Mouse (Mus musculus): ENCODE results near the gene Cactin. TPM values are rescaled to one million over a fixed set of nuclear protein-coding genes. Genes with fewer than 3 reads are reported as not detected.
A peak's percentile ranks its signal among the peaks of the same experiment; 100 is the strongest.

Gene Cactin
- 1 to 10 TPM; 7.9 to 8.3 TPM for total RNA-seq (2021)
- long read RNA-seq, experiment 1, transcript Cactin-201 (9 exons, 2,715 nt), result major isoform, 5 of 9 reads
- long read RNA-seq, experiment 1, partial matches to known transcripts, result 3 of 9 reads
- long read RNA-seq, experiment 1, other reads (novel, unspliced or antisense), result 1 of 9 reads
- long read RNA-seq, experiment 2, transcript Cactin-201 (9 exons, 2,715 nt), result major isoform, 8 of 10 reads
- long read RNA-seq, experiment 2, partial matches to known transcripts, result 2 of 10 reads
- long read RNA-seq, experiment 2, other reads (novel, unspliced or antisense), result 0 of 10 reads

GRCm38 (mm10) chr10:81320550-81321347, at the start of gene Cactin:
TSS of gene Cactin (plus strand) at chr10:81321103.
- DNase-seq, result peak; percentile 100

DNA sequence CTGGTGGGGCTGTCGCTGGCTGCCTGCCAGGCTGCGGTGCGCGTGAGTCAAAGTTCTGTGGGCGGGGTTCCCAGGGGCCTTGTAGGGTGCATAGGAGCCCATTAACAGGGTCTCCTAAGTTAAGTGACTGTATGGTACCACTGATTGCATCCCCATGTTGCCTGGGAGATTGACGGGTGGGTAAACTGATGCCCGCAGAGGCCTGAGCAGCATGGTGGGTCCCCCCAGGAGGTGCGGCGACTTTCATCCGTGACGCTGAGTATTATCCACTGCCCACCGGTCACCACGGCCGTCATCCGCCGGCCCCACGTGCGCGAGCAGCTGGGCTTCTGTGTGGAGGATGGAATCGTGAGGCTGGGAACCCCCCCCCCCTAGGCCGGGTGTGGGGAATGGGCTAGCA, 48.5 kb upstream of the Cactin start:
- no peak for DNase-seq

GRCm38 (mm10) chr10:81273842-81274241, 47.1 kb upstream of the Cactin start:
- no peak for DNase-seq

DNA sequence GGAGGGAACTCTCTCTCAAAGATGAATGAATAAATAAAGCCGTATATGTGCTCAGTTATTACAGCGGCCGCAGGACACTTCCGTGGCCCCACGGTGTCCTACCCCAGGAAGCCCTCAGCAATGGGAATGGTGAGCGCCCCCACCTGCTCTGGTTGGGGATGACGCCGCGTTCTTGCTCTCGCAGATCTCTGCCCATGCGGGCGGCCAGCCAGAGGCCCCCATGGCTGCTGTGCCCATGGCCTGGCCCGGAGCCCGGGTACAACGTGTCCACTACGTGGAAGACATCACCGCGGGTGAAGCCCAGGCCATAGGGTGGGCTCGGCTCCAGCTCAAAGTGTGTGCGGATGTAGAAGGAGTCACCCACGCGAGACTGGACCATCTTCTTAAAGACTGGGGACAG, 43.2 kb upstream of the Cactin start:
- DNase-seq, result no peak

GRCm38 (mm10) chr10:81279496-81279895, 41.4 kb upstream of the Cactin start:
- DNase-seq, result no peak

DNA sequence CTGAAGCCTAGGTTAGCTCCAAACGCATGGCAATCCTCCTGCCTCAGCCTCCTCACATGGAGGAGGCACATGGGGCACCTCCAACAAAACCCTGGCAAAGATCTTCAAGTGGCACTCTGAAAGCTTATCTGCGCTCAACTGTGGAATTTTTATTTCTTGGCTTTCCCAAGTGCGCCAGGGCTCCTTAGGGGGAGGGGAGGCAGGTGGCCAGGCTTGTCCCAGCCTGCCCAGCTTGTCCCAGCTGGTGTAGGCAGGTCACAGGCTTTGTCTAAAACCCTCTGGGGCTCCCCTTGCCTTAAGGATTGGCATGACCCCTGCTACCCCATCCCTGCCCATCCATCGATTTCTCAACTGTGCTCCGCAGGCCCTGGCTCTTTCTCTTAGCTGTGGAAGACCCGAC, 36.7 kb upstream of the Cactin start:
- DNase-seq, result no peak

DNA sequence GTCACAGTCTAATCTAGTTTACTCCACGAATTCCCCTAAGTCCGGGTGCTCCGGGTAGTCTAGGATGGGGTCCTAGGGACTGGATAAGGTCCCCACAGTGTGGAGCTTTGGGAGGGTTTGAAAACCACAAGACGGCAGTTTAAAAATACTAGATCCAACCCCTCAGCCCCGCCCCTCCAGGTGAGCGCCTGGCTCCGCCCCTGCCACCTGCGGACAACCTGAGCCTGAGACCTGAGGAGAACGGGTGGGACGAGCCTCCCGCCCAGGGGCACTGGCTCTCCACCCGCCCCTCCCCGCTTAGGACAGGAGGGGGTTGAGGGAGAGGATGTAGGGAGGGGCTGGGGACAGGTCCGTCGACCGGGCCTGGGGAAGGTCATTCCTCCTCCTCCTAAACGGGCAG, 36.2 kb upstream of the Cactin start:
- no peak for DNase-seq

DNA sequence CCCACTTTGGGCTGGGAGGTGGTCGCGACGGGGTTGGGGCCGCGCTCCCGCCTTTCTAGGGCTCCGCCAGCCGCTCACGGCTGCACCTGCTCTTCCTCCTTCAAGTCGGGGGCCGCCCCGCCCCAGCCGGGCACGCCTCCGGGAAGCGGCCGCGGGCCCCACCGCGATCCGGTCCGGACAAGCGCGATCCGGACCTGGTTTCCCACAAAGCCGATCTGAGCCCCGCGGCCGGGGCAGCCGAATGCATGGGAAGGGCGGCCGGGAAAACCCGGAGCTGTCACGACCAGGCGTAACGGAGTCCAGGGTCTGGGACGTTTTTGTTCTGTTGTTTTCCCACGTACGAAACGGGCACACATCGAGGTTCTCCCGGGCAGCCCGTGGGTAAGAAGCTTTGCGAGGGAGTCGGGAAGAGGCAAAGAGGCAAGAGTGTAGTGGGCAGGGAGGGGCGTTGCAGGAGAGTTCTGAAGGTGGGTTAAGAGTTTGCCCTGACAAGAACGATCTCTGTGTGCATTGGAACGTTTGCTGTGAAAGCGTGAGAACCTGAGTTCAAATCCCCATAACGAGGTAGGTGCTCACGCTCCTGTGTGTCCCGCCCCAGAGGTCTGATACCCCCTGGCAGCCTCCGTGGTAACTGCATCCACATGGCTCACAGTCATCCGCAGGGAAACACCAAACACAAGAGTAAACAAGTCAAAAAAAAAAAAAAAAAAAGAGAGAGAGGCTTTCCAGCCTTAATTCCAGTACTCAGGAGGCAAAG, 35.0 kb upstream of the Cactin start:
- peak; percentile 84 for DNase-seq

DNA sequence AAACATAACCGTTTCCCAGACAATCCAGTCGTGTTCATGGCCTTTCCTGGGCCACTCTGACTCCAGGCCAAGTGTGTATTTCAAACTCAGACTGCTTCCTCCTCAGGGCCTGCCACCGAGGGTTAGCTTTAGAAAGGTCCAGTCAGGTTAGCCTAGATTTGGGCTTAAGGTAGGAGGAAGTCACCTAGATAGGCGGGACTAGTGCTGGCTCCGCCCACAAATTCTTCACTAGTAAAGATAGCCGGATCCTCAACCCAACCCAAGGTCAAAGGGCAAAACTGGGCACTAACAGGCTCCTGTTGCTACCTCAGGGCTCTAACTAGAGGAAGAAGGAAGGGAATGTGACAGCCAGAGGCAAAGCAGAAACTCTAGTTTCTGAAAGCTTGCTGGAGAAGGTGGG, 34.3 kb upstream of the Cactin start:
- no peak for DNase-seq

DNA sequence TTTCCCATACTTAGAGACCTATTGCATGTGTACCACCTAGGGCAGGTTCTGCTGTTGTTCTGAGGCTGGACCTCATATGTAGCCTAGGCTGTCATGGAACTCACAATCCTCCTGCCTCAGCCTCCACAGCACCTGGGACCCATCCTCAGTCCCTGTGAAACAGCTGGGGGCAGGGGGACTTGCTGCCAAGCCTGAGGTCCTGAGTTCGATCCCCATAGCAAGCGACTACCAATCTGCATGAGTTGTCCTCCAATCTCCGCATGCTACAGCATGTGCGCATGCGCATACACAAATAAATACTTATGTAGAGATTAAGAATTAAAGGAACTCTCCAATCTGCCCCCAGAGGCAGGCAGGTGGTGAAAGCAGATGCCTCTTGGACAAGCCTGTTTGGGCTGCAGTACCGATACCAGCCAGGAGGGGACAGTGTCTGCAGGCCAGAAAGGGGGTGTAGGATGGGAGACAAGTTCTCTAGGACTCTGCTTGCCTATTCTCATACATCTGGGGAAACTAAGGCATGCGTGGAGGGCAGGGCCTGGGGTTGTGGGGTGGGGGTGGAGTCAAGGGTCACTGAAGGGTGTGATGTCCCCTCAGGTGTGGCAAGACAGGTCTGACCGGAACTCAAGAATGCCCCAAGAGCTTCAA, 33.3 kb upstream of the Cactin start:
- DNase-seq, result no peak

DNA sequence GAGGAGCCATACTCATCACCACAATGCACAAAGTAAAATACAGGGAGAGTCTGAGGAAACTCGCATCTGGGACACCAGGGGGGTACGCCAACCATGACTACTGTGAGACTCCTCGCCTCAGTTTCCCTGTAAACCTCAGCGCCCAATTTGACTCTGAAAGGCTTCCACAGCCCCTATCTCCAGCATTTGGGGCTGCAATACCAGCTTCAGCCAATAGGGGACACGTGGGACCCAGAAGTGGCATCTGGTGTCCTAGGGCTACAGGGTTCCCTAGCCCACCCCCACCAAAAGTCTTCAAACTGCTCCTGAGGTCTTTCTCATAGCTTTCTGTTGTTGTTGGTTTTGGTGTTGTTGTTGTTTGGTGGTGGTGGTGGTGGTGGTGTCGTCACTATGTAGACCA, 32.3 kb upstream of the Cactin start:
- no peak for DNase-seq

DNA sequence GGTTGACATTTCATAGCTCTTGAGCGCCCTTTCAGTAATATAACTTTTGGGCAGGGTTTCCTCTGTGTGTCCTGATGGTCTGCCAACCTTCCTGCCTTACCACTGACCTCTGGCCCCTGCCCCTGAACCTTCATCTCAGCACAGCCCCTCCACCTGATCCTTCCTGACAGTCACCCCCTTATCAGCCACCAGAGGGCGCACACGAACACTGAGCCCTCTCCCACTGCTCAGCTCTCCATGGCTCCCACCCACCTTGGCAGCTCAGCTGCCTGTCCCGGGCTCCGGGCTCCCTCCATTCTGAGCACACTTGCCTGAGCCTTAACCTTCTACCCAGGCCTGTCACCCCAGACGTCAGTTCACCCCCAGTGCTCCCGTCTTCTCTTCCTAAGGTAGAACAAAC, 31.6 kb upstream of the Cactin start:
- DNase-seq, result no peak

GRCm38 (mm10) chr10:81289811-81290210, 31.1 kb upstream of the Cactin start:
- DNase-seq, result no peak

GRCm38 (mm10) chr10:81290698-81291460, 30.0 kb upstream of the Cactin start:
- DNase-seq, result no peak

DNA sequence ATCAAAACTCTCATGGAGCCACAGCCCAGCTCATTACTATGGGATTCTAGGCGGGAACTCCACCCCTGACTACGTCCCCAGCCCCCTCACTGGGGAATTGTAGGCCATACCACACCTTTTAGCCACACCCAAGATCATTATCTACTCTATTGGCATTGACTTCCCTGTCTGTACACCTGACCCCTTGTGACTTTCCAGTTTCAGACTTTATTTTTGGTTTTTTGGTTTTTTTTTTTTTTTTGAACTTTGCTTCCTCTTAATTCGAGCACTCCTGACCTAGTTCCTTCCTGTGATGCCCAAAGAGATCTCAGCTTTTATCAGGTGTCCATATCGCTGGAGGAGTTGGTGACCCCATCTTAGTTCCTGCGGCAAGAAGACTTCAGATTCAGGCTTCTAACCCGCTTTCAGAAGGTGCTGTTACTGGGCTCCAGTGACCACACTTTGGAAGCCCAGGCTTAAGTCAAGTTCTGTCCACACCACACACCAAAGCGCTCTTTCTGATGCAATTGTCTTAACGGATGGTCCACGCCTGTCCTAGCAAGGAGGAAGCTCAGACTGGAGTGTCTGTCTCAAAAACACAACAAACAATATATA, 29.3 kb upstream of the Cactin start, which contains the start of gene Tjp3:
Gene Tjp3 (minus strand): TSS at position 71 of the 594 bp plus-strand sequence.
- DNase-seq, result no peak

GRCm38 (mm10) chr10:81292554-81293333, 28.2 kb upstream of the Cactin start, which contains the start of gene Pip5k1c:
TSS of gene Pip5k1c (plus strand) at chr10:81292963.
- peak; percentile 100 for DNase-seq

- DNase-seq, result no peak
These were observed 27.4 kb upstream of the Cactin start for GRCm38 (mm10) chr10:81293334-81294030.

DNA sequence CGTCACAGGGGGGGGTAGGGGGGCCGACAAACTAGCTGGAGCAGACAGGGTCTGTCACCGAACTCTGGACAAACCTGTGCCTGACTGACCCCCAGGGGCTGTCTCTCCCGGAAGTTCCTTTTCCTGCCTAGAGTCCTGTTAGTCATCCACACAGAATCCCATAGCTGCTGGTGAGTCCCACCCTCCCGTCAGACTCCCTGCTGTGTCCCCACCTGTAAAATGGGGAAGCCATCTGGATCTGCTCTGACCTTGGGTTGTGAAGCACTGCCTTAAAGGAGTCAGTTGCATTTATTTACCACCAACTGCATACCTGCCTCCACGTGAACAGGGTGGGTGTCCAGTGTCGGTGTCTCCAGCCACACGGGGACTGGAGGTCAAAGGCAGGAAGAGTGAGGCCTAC, 26.5 kb upstream of the Cactin start:
- no peak for DNase-seq

- DNase-seq, result no peak
These were observed 25.7 kb upstream of the Cactin start for GRCm38 (mm10) chr10:81295185-81295584.

GRCm38 (mm10) chr10:81297246-81297645, 23.7 kb upstream of the Cactin start:
- no peak for DNase-seq

Measured in gastrocnemius, postnatal 25 days (tissue).